Mouse (Mus musculus) kidney, embryonic 16.5 days (tissue): ENCODE data around the gene Glycam1. TPM values are rescaled to one million over a fixed set of nuclear protein-coding genes. Genes with fewer than 3 reads are reported as not detected.
A peak's percentile ranks its signal among the peaks of the same experiment; 100 is the strongest.
"Not testable (repeated sequence)": the region's sequence is repeated elsewhere in the genome, so short reads cannot be mapped to it uniquely, and the experiment has no call there.

Experiments used
- ATAC-seq: fragments of 200-750 bp; cut with Nextera tagmentation; 2 replicates; pipeline ENCODE4 v1.8.0; 2017; ENCODE audit warnings: moderate TSS enrichment; ENCODE audit not compliant: low FRiP score, low TSS enrichment
- H3K27ac ChIP-seq: fragments of 300-500 bp; sonication (generic); 2 replicates; pipeline ENCODE4 v1.5.1; 2014; ENCODE audit warnings: low read length
- H3K27me3 ChIP-seq: fragments of 300-500 bp; sonication (generic); 2 replicates; pipeline ENCODE4 v1.6.1; 2014; ENCODE audit warnings: low read length, control low read depth, mixed read lengths; ENCODE audit not compliant: insufficient read depth
- H3K36me3 ChIP-seq: fragments of 300-500 bp; sonication (generic); 2 replicates; pipeline ENCODE4 v1.6.1; 2014; ENCODE audit warnings: low read length, control low read depth, mixed read lengths; ENCODE audit not compliant: insufficient read depth
- H3K4me1 ChIP-seq: fragments of 300-500 bp; sonication (generic); 2 replicates; pipeline ENCODE4 v1.6.1; 2014; ENCODE audit warnings: low read length, control low read depth, mixed read lengths; ENCODE audit not compliant: insufficient read depth
- H3K4me2 ChIP-seq: fragments of 300-500 bp; sonication (generic); replicated peaks from 2 replicates; pipeline ENCODE4 v1.6.1; 2014; ENCODE audit warnings: low read depth, low read length
- H3K4me3 ChIP-seq: fragments of 300-500 bp; sonication (generic); 2 replicates; pipeline ENCODE4 v1.5.1; 2014; ENCODE audit warnings: mild to moderate bottlenecking, low read length
- H3K9ac ChIP-seq: fragments of 300-500 bp; sonication (generic); replicated peaks from 2 replicates; pipeline ENCODE4 v1.6.1; 2014; ENCODE audit warnings: low read length
- H3K9me3 ChIP-seq: fragments of 300-500 bp; sonication (generic); 2 replicates; pipeline ENCODE4 v1.6.1; 2016; ENCODE audit warnings: low read length, control low read depth
- WGBS: fragments of 180-500 bp; shearing (Covaris S2); extraction: QIAGEN DNeasy Blood & Tissue Kit; methylation state at CpG from one replicate; pipeline ENCODE4 v1.1.7; 2014; 5-methylcytosine and 5-hydroxymethylcytosine counted together
- polyA plus RNA-seq: library from polyadenylated mRNA; unstranded; fragments of >200 nt; fragmentation: Nextera tagmentation; extraction: Ambion mirVana; gene quantifications from 2 replicates; pipeline ENCODE4 v1.2.1, GENCODE M21; 2015

Glycam1 gene
- polyA plus RNA-seq: not detected in 2 replicates

DNA sequence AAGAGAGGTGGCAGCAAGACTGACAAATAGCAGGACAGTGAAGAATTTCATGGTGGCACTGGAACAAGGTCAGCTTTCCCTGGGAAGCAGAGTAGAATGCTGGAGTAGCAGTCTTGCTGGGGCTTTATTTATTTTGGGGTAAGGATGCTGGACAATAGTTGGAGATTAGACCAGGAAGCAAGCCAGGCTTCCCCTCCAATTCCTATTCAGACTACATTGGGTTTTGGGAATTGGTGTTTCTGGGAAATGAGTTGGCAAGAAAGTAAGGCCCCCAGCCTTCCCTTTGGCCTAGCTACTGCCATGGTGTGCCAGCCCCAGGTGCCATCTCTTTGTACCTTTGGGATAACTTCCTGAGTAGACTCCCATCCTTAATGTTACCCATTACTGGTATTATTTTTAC, at the start of gene Glycam1:
TSS of gene Glycam1 (minus strand) at position 101 of the 400 bp plus-strand sequence.
- Histone ChIP-seq H3K36me3 (no peaks in the 10 kb centered on the region), H3K4me1 (no peaks in the 10 kb centered on the region), H3K27ac (no peak within 1 kb of the TSS), H3K4me2 (no peak within 1 kb of the TSS), H3K27me3 (no peaks in the 10 kb centered on the region), H3K4me3 (no peak within 1 kb of the TSS), H3K9me3 (no peaks in the 10 kb centered on the region), H3K9ac (no peak within 1 kb of the TSS)
- ATAC-seq: no peak

DNA sequence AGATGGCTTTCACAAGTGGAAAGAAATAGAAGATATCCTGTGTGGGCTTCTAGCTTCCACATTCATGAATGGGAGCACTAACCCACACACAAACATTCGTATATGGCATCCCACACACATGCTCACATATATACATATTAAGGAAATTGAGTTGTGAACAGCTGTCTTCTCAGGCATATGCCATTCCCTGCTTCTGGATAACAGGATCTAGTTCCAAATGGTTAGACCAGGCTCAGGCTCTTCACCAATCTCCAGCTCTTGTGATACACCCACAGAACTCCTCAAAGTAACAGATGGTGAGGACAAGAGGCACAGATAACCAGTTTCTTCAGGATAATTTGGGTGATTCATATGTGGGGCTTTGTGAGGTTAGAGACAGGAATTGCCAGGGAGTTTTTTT, 39.6 kb upstream of the Glycam1 start:
- 86% methylated on average over 1 of the region's 1 CpGs for WGBS

DNA sequence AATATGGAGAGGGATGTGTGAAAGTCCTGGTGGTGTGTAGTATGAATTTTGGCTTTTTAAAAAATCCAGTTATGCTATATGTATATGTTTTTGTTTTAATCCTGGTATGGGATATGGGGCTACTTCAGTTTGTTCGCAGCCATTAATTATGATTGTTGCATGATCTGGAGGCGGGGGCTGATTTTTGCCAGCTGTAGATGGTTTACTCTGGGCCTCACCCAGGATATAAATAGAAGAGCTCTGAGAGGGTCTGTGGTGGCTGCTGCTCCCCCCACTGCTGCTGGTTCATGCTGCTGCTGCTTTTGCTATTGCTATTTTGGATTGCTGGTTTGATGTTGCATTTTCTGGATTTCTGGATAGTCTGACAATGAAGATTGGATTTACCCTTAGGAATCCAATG, 25.9 kb upstream of the Glycam1 start:
- Histone ChIP-seq H3K36me3 (no peaks in the 10 kb centered on the region), H3K4me1 (no peaks in the 10 kb centered on the region), H3K27ac (no peak overlapping the region), H3K9me3 (no peaks in the 10 kb centered on the region), H3K4me3 (no peak overlapping the region), H3K27me3 (no peaks in the 10 kb centered on the region), H3K4me2 (no peak overlapping the region), H3K9ac (no peak overlapping the region)
- ATAC-seq: no peak
- 60% methylated on average over 2 of the region's 2 CpGs for WGBS

More for the DNA sequence above, 39.6 kb upstream of the Glycam1 start:
- Histone ChIP-seq H3K27ac (no peak overlapping the region), H3K36me3 (no peaks in the 10 kb centered on the region), H3K4me1 (no peaks in the 10 kb centered on the region), H3K4me2 (no peak overlapping the region), H3K4me3 (no peak overlapping the region), H3K9ac (no peak overlapping the region), H3K27me3 (no peaks in the 10 kb centered on the region), H3K9me3 (no peaks in the 10 kb centered on the region)
- no peak for ATAC-seq

- not testable (repeated sequence) for H3K9me3 ChIP-seq, H3K4me1 ChIP-seq, ATAC-seq, H3K4me2 ChIP-seq, H3K27ac ChIP-seq, H3K9ac ChIP-seq, H3K36me3 ChIP-seq, H3K4me3 ChIP-seq, H3K27me3 ChIP-seq
- 84% methylated on average over 4 of the region's 4 CpGs for WGBS
Observed at GRCm38 (mm10) chr15:103587752-103588151, 22.9 kb upstream of the Glycam1 start.

DNA sequence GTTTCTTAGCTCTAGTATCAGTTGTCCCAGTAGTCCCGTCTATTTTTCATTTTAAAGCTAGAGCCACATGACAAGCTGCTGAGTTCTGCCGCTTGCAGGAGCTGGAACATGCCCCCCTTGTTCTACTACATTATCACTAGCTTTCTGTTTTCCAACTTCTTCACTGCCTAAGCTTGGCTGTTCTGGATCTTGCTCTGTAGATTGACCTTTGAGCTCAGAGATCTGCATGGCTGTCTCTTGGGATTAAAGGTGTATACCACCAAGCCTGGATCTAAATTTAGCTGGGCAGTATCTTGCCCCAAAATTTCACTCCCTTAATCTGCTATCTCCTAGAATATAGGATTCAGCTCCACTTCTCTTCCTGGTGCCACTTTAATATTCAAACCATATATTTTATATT, 21.0 kb upstream of the Glycam1 start:
- Histone ChIP-seq H3K9ac (no peak overlapping the region), H3K4me3 (no peak overlapping the region), H3K9me3 (no peaks in the 10 kb centered on the region), H3K4me1 (no peaks in the 10 kb centered on the region), H3K27me3 (no peaks in the 10 kb centered on the region), H3K4me2 (no peak overlapping the region), H3K27ac (no peak overlapping the region), H3K36me3 (no peaks in the 10 kb centered on the region)
- WGBS: 77% methylated on average over 2 of the region's 2 CpGs
- no peak for ATAC-seq

DNA sequence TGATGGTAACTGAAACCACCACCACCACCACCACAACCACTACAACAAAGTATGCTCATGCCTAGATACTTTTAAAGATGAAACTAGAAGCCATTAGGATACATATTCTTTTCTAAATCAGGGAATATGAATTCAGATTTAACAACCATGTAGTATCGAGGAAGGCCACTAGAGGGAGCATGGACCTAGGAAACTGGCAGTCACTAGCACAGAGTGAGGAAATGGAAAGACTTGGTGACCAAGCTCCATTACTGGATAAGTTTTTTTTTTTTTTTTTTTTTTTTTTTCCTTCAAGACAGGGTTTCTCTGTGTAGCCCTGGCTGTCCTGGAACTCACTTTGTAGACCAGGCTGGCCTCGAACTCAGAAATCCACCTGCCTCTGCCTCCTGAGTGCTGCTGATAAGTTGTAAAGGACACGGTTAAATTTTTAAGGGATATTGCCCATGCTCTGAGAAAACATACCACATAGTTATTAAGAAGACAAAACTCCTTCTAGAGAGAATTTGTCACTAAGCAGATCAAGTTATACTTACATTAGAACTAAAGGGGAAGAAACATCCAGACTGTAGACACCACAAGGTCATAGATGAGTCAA, 12.7 kb downstream of the Glycam1 start:
- Histone ChIP-seq H3K36me3 (no peaks in the 10 kb centered on the region), H3K4me3 (no peak overlapping the region), H3K9me3 (no peaks in the 10 kb centered on the region), H3K27ac (no peak overlapping the region), H3K27me3 (no peaks in the 10 kb centered on the region), H3K9ac (no peak overlapping the region), H3K4me1 (no peaks in the 10 kb centered on the region), H3K4me2 (no peak overlapping the region)
- ATAC-seq: peak; percentile 69; the same call in 1 of the 2 replicates
- WGBS: 46% methylated on average over 3 of the region's 3 CpGs

GRCm38 (mm10) chr15:103551053-103551452, 13.8 kb downstream of the Glycam1 start:
- Histone ChIP-seq H3K4me1 (no peaks in the 10 kb centered on the region), H3K27me3 (no peaks in the 10 kb centered on the region), H3K27ac (no peak overlapping the region), H3K36me3 (no peaks in the 10 kb centered on the region), H3K9ac (no peak overlapping the region), H3K4me2 (no peak overlapping the region), H3K4me3 (no peak overlapping the region), H3K9me3 (no peaks in the 10 kb centered on the region)
- no peak for ATAC-seq
- WGBS: 3% methylated on average over 1 of the region's 1 CpGs

DNA sequence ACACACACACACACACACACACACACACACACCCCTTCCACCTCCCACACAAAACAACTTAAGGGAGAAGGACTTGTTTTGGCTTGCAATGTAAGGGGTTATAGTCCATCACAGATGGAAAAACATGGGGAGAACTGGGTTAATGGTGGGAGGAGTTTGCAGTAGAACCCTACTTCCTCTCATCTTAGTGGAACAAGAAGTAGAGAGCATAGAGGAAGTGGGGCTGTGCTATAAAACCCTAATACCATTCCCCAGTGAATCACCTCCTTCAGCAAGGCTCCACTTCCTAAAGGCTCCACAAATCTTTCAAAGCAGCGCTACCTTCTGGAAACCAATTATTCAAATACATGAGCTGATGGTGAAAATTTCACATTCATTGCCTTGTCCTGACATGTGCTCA, 15.4 kb downstream of the Glycam1 start:
- H3K9ac ChIP-seq: no peak overlapping the region
- no peak overlapping the region for H3K4me3 ChIP-seq
- ATAC-seq: no peak
- 76% methylated on average over 1 of the region's 1 CpGs for WGBS
- no peaks in the 10 kb centered on the region for H3K27me3 ChIP-seq
- H3K36me3 ChIP-seq: no peaks in the 10 kb centered on the region
- H3K27ac ChIP-seq: no peak overlapping the region
- no peaks in the 10 kb centered on the region for H3K9me3 ChIP-seq
- H3K4me2 ChIP-seq: no peak overlapping the region
- H3K4me1 ChIP-seq: no peaks in the 10 kb centered on the region

- no peak overlapping the region for H3K9ac ChIP-seq
- H3K4me1 ChIP-seq: no peaks in the 10 kb centered on the region
- no peaks in the 10 kb centered on the region for H3K36me3 ChIP-seq
- no peaks in the 10 kb centered on the region for H3K27me3 ChIP-seq
- H3K4me2 ChIP-seq: no peak overlapping the region
- no peak for ATAC-seq
- H3K4me3 ChIP-seq: no peak overlapping the region
- H3K9me3 ChIP-seq: no peaks in the 10 kb centered on the region
- 87% methylated on average over 3 of the region's 3 CpGs for WGBS
- no peak overlapping the region for H3K27ac ChIP-seq
Observed at GRCm38 (mm10) chr15:103547983-103548382, 16.9 kb downstream of the Glycam1 start.

DNA sequence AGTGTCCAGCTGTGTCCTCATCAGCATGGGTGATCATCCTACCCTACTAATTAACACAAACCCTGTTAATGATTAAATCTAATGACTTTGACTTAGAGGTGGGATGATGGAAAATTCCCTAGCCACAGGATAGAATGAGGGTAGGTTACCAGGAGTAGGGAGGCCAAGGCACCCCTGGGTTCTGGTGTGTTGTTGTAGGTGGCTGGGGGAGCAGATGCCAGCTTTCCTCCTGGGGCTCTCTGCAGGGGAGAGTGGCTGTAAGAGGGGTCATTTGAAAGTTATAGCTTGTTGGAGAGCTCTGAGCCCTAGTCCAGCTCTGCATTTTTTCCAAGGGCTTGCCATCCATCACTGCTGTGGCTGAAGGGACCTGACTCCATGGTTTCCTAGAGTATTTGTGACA, 22.4 kb downstream of the Glycam1 start:
- peaks cover 19% of the 10 kb centered on the region for H3K4me1 ChIP-seq
- no peak for ATAC-seq
- H3K36me3 ChIP-seq: no peaks in the 10 kb centered on the region
- no peak overlapping the region for H3K4me2 ChIP-seq
- H3K27me3 ChIP-seq: peaks cover 12% of the 10 kb centered on the region
- H3K27ac ChIP-seq: no peak overlapping the region
- no peak overlapping the region for H3K4me3 ChIP-seq
- H3K9ac ChIP-seq: no peak overlapping the region
- H3K9me3 ChIP-seq: no peaks in the 10 kb centered on the region
